Mouse (Mus musculus): ENCODE measurements around the gene Cavin4. TPM values are rescaled to one million over a fixed set of nuclear protein-coding genes. Genes with fewer than 3 reads are reported as not detected.
A peak's percentile ranks its signal among the peaks of the same experiment; 100 is the strongest.

The Cavin4 gene
- 0.89 and 1.1 TPM in 2 replicates for polyA plus RNA-seq (2016; fragmentation: Nextera tagmentation; extraction: Ambion mirVana)

GRCm38 (mm10) chr4:48663271-48663670 is at the start of gene Cavin4:
Gene Cavin4 (plus strand): TSS chr4:48663514.
- H3K4me3 ChIP-seq: no peak within 1 kb of the TSS
- no peak for DNase-seq (ENCODE audit: low spot score)
- no peak within 1 kb of the TSS for H3K27ac ChIP-seq

GRCm38 (mm10) chr4:48615483-48615882 is 47.8 kb upstream of the Cavin4 start:
- WGBS: 94% methylated on average over 4 of the region's 4 CpGs
- Histone ChIP-seq H3K27ac (no peak overlapping the region), H3K4me1 (peaks cover 6% of the 10 kb centered on the region; the same call in 1 of the 2 replicates), H3K4me3 (no peak overlapping the region), H3K36me3 (peaks cover 45% of the 10 kb centered on the region), H3K9me3 (no peaks in the 10 kb centered on the region), H3K27me3 (ENCODE audit: insufficient read depth, poor library complexity, severe bottlenecking) (no peaks in the 10 kb centered on the region)
- no peak for DNase-seq (ENCODE audit: low spot score)

More at GRCm38 (mm10) chr4:48663271-48663670, at the start of gene Cavin4:
- no peaks in the 10 kb centered on the region for H3K9me3 ChIP-seq
- 85% methylated on average over 10 of the region's 10 CpGs for whole genome bisulfite sequencing
- H3K27me3 ChIP-seq (ENCODE audit: insufficient read depth, poor library complexity, severe bottlenecking): no peaks in the 10 kb centered on the region
- H3K36me3 ChIP-seq: peaks cover 53% of the 10 kb centered on the region
- no peaks in the 10 kb centered on the region for H3K4me1 ChIP-seq

DNA sequence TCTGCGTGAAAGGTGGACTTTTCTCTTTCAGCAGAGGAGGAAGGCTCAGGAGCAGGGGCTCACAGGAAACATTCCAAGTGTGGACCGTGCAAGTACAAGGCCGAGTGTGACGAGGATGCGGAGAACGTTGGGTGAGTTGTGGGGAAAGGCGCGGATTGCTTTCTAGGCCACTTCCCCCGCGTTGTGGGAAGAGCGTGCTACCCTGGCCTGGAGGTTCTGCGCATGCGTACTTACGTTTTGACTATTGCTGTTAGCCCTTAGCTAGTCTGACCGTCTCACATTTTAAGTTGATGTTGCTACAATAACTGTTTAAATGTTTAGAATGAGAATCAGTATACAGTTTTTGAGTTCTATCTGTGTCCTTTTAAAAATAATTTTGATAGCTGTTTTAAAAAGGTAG is 46.1 kb upstream of the Cavin4 start:
- peaks cover 6% of the 10 kb centered on the region; the same call in 1 of the 2 replicates for H3K4me1 ChIP-seq

DNA sequence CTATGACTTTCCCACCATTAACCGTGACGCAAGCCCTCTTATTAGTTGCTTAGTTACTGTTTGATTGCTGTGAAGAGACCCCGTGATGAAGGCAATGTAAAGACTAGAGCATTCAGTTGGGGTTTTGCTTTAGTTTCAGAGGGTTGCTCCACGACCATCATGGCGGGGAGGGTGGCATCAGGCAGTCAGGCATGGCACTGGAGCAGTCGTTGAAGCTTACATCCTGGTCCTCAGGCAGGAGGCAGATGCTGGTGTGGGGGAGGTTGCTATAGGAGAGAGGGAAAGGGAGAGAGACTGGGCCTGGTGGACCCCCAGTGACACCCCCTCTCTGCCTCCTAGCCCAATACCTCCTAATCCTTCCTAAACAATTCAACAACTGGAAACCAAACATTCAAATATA is 43.2 kb upstream of the Cavin4 start:
- Histone ChIP-seq H3K4me3 (no peak overlapping the region), H3K27me3 (ENCODE audit: insufficient read depth, poor library complexity, severe bottlenecking) (no peaks in the 10 kb centered on the region), H3K36me3 (peaks cover 68% of the 10 kb centered on the region), H3K9me3 (no peaks in the 10 kb centered on the region), H3K4me1 (peaks cover 6% of the 10 kb centered on the region; the same call in 1 of the 2 replicates), H3K27ac (no peak overlapping the region)
- peak; percentile 62 for DNase-seq (ENCODE audit: low spot score)
- 91% methylated on average over 6 of the region's 6 CpGs for WGBS

More for the DNA sequence above, 46.1 kb upstream of the Cavin4 start:
- DNase-seq (ENCODE audit: low spot score): no peak
- no peak overlapping the region for H3K4me3 ChIP-seq
- WGBS: 94% methylated on average over 15 of the region's 15 CpGs
- peaks cover 48% of the 10 kb centered on the region for H3K36me3 ChIP-seq
- H3K27me3 ChIP-seq (ENCODE audit: insufficient read depth, poor library complexity, severe bottlenecking): no peaks in the 10 kb centered on the region
- H3K27ac ChIP-seq: no peak overlapping the region
- H3K9me3 ChIP-seq: no peaks in the 10 kb centered on the region

GRCm38 (mm10) chr4:48622246-48622645 is 41.1 kb upstream of the Cavin4 start:
- DNase-seq (ENCODE audit: low spot score): no peak
- H3K4me3 ChIP-seq: no peak overlapping the region
- no peaks in the 10 kb centered on the region for H3K27me3 ChIP-seq (ENCODE audit: insufficient read depth, poor library complexity, severe bottlenecking)
- H3K36me3 ChIP-seq: peaks cover 70% of the 10 kb centered on the region
- no peaks in the 10 kb centered on the region for H3K9me3 ChIP-seq
- H3K4me1 ChIP-seq: no peaks in the 10 kb centered on the region
- 89% methylated on average over 6 of the region's 6 CpGs for WGBS
- no peak overlapping the region for H3K27ac ChIP-seq

DNA sequence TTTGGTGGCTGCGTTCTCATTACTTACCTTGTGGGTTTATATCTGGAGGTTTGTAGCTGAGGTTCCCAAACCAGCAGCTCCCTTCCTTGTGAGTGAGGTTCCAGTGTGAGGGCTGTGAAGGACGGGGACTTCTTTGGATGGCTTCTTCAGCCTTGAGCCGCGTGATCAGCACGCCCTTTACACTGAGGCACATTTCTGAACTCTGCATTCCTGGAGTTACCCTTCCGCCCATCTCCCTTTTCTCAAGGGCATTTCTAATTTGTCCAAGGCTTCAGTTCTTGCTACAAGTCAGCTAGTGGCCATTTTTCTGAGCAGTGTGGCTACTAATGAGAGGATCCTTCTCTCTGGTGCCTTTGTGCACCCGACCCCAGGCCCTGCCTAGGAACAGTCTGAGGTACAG is 40.4 kb upstream of the Cavin4 start:
- Histone ChIP-seq H3K4me1 (no peaks in the 10 kb centered on the region), H3K27me3 (ENCODE audit: insufficient read depth, poor library complexity, severe bottlenecking) (no peaks in the 10 kb centered on the region), H3K9me3 (no peaks in the 10 kb centered on the region), H3K4me3 (no peak overlapping the region), H3K36me3 (peaks cover 70% of the 10 kb centered on the region), H3K27ac (no peak overlapping the region)
- DNase-seq (ENCODE audit: low spot score): no peak
- 91% methylated on average over 7 of the region's 7 CpGs for WGBS

DNA sequence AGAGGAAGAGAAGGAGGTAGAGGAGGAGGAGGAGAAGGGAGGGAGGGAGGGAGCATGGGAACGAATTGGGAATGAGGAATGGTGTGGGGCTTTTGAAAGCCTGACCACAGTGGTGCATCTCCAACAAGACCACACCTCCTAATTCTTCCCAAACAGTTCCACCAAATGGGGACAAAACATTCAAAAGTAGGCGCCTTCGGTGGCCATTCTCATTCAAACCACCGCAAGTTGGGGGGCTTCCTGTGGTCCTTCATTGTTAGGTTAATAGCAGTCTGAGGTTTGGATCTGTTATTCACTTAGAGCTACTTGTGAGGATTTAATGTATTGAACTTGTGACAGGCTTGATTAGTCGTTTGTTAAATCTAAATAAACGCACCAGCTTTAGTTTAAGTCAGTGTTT is 38.4 kb upstream of the Cavin4 start:
- Histone ChIP-seq H3K9me3 (no peaks in the 10 kb centered on the region), H3K36me3 (peaks cover 73% of the 10 kb centered on the region), H3K4me1 (no peaks in the 10 kb centered on the region), H3K4me3 (no peak overlapping the region), H3K27ac (no peak overlapping the region), H3K27me3 (ENCODE audit: insufficient read depth, poor library complexity, severe bottlenecking) (no peaks in the 10 kb centered on the region)
- WGBS: 88% methylated on average over 6 of the region's 6 CpGs
- no peak for DNase-seq (ENCODE audit: low spot score)

DNA sequence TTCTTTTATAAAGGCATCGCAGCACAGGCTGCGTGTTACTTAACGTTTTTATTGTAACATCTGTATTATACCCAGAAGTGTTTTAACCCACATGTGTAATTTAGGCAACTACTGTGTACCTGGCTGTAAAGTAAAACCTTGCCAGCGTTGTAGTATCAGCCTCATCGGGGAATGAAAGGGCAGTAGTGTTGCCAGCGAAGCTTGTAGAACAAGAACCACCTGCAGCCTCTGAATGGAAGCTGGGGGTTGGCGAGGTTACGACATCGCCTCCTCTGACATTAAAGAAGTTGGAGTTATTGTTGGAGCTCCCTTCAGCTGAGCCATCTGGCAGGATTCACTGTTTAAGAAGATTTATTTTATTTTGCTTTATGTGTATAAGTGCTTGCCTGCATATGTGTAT is 37.5 kb upstream of the Cavin4 start:
- H3K4me3 ChIP-seq: no peak overlapping the region
- no peaks in the 10 kb centered on the region for H3K27me3 ChIP-seq (ENCODE audit: insufficient read depth, poor library complexity, severe bottlenecking)
- H3K27ac ChIP-seq: no peak overlapping the region
- WGBS: 91% methylated on average over 9 of the region's 9 CpGs
- 0 out of 2 replicates have a peak, but pooled peaks cover under 1% of the 10 kb centered on the region for H3K4me1 ChIP-seq
- DNase-seq (ENCODE audit: low spot score): no peak
- no peaks in the 10 kb centered on the region for H3K9me3 ChIP-seq
- H3K36me3 ChIP-seq: peaks cover 76% of the 10 kb centered on the region

GRCm38 (mm10) chr4:48629445-48629844 is 33.9 kb upstream of the Cavin4 start:
- Histone ChIP-seq H3K27me3 (ENCODE audit: insufficient read depth, poor library complexity, severe bottlenecking) (no peaks in the 10 kb centered on the region), H3K4me3 (no peak overlapping the region), H3K4me1 (0 out of 2 replicates have a peak, but pooled peaks cover 2% of the 10 kb centered on the region), H3K27ac (no peak overlapping the region), H3K9me3 (no peaks in the 10 kb centered on the region), H3K36me3 (peaks cover 63% of the 10 kb centered on the region)
- DNase-seq (ENCODE audit: low spot score): no peak
- WGBS: 91% methylated on average over 13 of the region's 13 CpGs

GRCm38 (mm10) chr4:48633529-48633928 is 29.8 kb upstream of the Cavin4 start:
- no peaks in the 10 kb centered on the region for H3K27me3 ChIP-seq (ENCODE audit: insufficient read depth, poor library complexity, severe bottlenecking)
- peaks cover 12% of the 10 kb centered on the region for H3K4me1 ChIP-seq
- H3K27ac ChIP-seq: no peak overlapping the region
- DNase-seq (ENCODE audit: low spot score): no peak
- H3K9me3 ChIP-seq: no peaks in the 10 kb centered on the region
- H3K4me3 ChIP-seq: no peak overlapping the region
- 86% methylated on average over 6 of the region's 6 CpGs for WGBS
- H3K36me3 ChIP-seq: peaks cover 45% of the 10 kb centered on the region

DNA sequence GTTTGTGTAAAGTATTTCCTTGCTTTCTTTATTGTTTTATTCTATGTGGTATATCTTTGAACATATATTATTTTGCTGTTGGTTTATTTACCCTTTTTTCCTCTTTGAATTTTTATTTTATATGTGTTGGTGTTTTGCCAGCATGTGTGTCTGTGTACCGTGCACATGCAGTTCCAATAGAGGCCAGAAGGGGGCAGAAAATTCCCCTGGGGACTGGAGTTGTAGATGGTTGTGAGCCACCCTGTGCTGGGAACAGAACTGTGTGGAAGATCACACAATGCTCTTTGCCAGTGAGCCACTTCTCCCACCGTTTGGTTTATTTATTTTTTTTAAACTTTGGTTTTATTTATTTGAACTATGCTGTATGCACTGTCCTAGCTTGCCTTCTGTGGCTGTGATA is 29.3 kb upstream of the Cavin4 start:
- Histone ChIP-seq H3K27me3 (ENCODE audit: insufficient read depth, poor library complexity, severe bottlenecking) (no peaks in the 10 kb centered on the region), H3K9me3 (no peaks in the 10 kb centered on the region), H3K27ac (no peak overlapping the region), H3K36me3 (peaks cover 45% of the 10 kb centered on the region), H3K4me1 (peaks cover 15% of the 10 kb centered on the region), H3K4me3 (no peak overlapping the region)
- WGBS: 81% methylated on average over 2 of the region's 2 CpGs
- peak; percentile 41 for DNase-seq (ENCODE audit: low spot score)

GRCm38 (mm10) chr4:48636831-48637230 is 26.5 kb upstream of the Cavin4 start:
- DNase-seq (ENCODE audit: low spot score): no peak
- H3K27ac ChIP-seq: no peak overlapping the region
- WGBS: 92% methylated on average over 13 of the region's 13 CpGs
- no peaks in the 10 kb centered on the region for H3K27me3 ChIP-seq (ENCODE audit: insufficient read depth, poor library complexity, severe bottlenecking)
- H3K36me3 ChIP-seq: peaks cover 56% of the 10 kb centered on the region
- no peak overlapping the region for H3K4me3 ChIP-seq
- peaks cover 13% of the 10 kb centered on the region for H3K4me1 ChIP-seq
- H3K9me3 ChIP-seq: no peaks in the 10 kb centered on the region

DNA sequence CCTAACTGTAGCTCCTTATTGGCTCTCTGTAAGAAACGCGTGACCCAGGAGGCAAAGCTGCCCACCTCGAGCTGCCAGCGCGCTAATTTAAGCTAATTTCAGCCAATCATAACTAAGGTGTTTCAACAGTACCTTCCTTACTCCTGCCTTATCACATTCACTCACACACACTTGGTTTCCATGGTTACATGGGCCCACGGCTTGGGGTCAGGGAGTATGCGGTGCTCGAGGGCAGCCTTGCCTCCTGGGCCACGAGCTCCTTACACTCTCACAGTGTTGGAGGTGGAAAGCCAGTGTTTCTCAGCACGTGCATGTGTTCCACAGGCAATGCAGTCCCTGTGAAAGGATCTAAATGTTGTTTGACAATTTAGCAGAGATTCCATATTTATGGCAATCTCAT is 25.2 kb upstream of the Cavin4 start:
- no peaks in the 10 kb centered on the region for H3K9me3 ChIP-seq
- 62% methylated on average over 10 of the region's 10 CpGs for WGBS
- H3K27ac ChIP-seq: no peak overlapping the region
- DNase-seq (ENCODE audit: low spot score): peak; percentile 68
- H3K36me3 ChIP-seq: peaks cover 69% of the 10 kb centered on the region
- H3K4me1 ChIP-seq: peaks cover 13% of the 10 kb centered on the region
- no peaks in the 10 kb centered on the region for H3K27me3 ChIP-seq (ENCODE audit: insufficient read depth, poor library complexity, severe bottlenecking)
- no peak overlapping the region for H3K4me3 ChIP-seq

DNA sequence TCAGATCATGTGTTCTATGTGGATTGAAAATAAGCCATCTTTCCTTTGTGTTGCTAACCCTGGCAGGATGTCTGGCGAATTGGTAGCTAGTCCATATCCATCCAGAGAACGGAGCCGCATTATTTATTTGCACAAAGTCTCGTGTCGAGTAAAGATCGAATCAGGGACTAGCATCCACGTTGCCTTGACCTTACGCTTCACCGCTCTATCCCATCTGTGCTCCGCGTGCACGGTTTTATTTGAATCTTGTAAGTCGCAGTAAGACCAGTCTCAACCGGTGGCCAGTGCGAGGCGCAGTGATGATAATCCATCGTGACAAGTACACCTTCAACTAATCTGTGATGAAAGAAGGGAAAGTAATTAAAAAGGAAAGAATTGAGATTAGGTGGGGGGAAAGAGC is 23.8 kb upstream of the Cavin4 start:
- Histone ChIP-seq H3K4me1 (peaks cover 13% of the 10 kb centered on the region), H3K36me3 (peaks cover 68% of the 10 kb centered on the region), H3K9me3 (no peaks in the 10 kb centered on the region), H3K4me3 (no peak overlapping the region), H3K27me3 (ENCODE audit: insufficient read depth, poor library complexity, severe bottlenecking) (no peaks in the 10 kb centered on the region), H3K27ac (no peak overlapping the region)
- peak; percentile 67 for DNase-seq (ENCODE audit: low spot score)
- 94% methylated on average over 17 of the region's 17 CpGs for WGBS
